Mouse (Mus musculus): ENCODE measurements around the gene Syngr4.
A peak's percentile ranks its signal among the peaks of the same experiment; 100 is the strongest.

Gene Syngr4

DNA sequence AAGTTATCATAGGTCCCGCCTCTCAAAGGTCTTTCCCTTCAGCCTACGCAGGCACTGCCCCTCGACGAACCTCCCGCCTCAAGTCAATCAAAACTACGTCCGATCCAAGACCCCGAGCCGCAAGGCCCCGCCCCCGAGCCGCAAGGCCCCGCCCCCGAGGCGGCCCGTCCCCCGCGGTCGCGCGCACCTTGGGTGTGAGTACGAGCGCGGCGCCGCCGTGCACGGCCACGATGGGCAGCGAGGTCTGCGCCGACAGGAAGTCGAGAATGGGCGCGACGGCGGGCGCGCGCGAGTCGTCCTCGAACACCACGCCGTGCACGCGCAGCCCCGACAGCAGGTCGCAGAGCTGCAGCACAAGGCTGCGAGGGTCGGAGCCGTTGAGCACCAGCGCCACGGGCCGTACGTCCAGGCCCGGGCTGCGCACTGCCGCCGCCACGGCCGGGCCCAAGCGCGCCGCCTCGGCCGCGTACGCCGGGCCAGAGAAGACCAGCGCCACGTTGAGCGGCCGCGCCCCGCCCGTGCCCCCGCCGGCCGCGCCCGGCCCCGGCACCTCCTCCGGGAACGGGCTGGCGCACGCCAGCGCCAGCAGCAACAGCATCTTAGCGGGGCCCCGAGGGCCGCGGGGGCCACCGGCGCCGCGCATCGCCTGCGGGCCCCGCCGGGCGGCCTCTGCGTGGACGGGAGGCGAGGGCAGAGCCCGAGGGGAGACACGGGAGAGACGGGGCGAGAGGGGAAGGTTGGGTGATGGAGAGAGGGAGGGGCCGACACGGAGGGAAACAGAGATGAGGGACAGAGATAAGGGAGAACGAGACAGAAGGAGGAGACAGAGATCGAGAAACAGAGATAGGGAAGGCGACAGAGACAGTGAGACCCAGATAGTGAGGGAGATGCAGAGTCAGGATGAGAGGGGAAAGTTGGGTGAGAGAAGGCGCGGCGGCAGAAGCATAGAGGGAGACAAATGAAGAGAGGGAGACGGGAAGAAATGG lies 30.3 kb downstream of the Syngr4 start:
- DNase-seq: peak; percentile 95

DNA sequence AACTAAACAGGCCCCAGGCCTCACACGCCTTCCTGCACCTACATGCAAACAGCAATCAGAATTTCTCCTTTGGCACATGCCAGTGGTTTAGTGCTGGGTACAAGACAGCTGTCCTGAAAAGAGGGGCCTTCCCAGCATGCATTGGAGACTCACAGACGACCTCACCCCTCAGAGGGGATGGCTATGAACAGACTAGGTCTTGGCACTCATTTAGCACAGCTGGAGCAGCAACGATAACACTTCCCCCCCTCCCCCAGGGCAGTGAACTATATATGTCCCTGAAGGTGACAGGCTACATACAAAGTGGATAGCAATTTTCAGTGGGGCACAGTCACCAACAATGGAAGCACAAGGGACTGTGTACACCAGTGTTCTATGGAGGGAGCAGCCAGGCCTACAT lies 32.1 kb downstream of the Syngr4 start:
- no peak for DNase-seq

DNA sequence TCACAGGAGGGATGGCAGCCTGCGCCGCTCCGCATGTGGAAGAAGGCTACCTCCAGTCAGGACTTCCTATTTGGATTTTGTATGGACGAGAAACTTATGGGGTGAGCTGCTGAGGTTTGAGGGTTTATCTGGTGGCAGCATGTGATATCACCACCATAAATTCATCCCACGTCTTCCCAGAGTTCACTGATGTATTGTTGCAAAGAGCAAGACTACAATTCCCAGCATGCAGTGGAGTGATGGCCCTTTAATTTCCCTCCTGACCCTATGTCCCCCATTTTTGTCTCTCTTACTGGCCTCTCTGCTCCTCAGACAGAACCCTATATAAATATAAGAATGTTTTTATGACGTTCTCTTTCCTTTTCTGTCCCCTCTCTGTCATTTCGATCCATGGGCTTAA lies 33.7 kb downstream of the Syngr4 start:
- DNase-seq: no peak

DNA sequence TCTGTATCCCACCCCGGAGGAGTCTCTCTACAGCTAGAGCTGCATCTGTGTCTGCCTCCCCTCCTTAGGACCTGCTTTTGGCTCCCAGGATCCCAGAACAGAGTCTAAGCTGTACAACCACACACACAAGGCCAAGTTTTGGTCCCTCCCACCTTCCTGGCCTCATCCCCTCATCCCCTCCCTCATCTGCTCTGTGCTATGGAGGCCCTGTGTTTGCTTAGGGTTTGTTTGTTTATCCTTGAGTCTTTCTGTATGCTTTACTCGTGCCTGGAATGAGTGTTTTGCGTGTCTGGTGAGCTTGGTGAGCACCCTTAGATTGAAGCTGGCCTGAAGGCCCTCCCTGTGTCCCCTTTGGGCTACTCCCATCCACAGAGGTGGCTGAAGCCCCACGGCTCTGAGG lies 37.5 kb downstream of the Syngr4 start:
- no peak for DNase-seq

DNA sequence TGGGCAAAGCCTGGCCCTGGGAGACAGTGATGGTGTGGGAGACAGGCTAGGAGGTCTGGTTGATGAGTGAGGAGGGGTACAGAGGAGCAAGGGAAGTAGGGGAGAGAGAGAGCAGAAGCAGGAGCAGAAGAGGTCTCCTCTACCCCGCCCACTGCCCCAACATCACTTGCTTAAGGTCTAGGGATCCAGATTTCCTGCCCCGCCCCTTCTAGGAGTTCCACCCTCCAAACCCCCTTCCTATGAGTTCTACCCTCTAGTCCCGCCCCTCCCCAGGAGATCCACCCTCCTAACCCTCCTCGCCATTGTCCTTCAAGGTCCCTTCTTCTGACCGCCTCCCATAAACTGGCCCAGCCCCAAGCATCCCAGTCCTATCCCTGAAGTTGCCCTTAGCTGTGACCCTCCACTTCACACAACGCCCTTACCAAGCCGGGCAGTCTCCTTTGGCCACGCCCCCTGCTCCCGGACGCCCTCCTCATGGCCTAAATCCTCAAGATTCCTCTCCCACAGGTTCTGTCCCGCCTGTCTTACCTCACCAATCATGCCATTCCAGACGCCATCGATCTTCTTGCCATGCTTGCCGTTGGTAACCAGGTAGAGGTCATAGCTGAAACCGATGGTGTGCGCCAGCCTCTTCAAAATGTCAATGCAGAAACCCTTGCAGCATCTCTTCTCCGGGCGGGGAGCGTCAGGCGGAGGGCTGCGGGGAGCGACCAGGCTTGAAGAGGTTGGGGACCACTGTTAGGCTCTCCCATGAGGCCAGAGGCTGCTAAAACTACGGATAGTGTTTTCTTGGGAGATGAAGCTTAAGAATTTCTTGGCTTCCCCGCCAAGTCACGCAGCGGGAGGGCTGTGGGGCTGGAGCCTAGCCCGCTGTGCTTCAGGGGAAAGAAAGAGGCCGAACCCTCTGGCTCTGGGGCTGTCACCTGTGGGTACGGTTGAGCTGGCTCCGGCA lies 39.3 kb downstream of the Syngr4 start:
- DNase-seq: peak; percentile 67

DNA sequence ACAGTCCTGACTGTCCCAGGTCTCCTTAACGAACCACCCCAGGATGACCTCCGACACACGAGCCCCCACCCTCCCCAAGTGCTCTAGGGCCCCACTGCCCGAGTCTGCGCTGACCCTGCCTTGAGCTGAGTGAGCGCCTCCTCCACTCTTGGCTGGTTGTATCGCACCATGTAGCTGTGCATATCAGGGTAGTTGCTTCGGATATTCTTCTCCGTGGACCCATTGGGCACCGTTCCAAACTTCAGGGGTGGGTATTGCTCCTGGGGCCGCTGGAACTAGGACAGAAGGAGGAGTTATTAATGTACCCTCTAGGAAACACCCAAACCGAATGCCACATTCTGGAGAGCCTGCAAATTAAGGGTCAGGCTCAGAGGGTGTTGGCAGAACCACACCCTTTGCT lies 43.4 kb downstream of the Syngr4 start:
- no peak for DNase-seq

DNA sequence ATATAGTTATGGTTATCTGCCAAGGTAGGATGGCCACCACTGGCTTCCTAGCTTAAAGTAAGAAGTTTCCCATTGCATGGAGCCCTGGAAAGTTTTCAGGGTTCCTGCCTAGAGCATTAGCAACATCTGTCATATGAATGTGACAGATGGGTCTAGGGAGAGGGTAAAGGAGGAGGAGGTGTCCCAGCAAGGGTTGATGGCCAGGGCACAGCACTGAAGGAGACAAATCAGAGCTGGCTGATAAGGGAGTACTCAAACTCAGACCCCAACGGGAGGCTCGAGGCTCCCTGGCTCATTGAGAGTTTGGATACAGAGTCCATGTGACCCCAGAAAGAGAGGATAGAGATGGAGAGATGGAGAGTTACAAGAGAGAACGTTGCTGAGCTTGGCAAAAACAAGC lies 45.9 kb downstream of the Syngr4 start:
- no peak for DNase-seq

DNA sequence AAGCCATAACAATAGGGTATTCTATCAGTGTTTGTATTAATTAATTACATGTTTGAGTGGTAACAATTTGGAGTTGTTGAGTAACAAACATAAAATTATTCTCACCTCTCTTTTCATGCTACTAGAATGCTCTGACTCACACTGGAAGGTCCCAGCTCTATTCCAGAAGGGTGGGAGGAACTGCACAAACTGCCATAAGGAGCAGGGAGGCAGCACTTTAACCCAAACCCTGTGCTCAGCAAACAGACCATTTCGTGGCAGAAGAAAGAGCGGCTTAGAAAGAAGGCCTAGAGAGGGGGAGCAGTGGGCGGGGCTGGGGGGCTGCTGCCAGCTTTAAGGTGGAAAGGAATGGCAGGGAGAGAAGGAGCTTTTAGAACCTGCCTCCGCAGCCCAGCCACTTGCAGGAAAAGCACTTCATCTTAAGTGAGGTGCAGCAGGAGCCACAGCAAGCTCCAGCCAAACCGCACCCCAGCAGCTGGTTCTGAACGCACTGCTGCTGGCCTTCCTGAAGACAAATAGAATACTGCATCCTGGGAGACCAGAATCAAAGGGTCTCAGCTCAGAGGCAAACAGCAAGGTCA lies 48.0 kb downstream of the Syngr4 start:
- no peak for DNase-seq

DNA sequence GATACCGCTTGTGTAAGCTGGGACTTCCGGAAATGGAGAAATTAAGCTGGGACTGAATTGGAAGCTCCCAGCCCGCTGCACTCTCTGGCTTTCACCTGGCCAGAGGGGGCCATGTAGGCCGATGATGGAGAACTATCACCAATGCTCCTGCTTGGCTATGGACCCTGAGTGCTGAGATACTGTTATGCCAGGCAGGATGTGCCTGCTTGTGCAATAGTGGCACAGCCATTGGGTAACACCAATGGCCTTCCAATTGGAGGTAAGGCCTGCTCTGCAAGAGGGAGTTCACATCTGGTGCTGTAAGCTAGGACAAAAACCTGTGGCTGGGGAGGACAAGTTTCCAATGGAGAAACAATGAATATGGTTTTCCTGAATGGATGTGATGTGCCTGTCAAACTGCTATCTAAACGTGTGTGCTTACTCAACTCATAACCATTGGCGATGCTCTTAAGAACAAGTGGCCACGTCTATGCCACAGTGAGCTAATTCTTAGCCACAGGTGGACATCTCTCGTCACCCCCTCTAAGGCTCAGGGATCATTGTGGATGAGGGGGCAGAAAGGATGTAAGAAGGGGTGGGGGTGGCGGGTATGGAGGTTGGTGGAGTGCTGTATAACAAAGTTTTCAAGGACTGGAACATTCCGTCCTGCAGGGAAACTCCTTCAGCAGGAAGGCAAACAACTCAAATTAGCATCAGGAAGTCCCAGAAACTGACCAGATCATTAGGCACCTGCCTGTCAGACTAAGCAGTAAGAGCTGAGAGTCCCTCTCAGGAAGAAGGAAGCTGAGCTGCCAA lies 53.4 kb downstream of the Syngr4 start:
- DNase-seq: no peak
